Mouse (Mus musculus) neutrophil, adult 65 days (primary cell): Measurements from ENCODE around the gene Stk24. TPM values are rescaled to one million over a fixed set of nuclear protein-coding genes. Genes with fewer than 3 reads are reported as not detected.

ENCODE experiments used
- total RNA-seq: library from RNA; stranded (reverse); gene quantifications from 2 replicates; pipeline ENCODE4 v1.2.4, GENCODE M21; 2023

Stk24 gene
- 186 and 211 TPM in 2 replicates for total RNA-seq

DNA sequence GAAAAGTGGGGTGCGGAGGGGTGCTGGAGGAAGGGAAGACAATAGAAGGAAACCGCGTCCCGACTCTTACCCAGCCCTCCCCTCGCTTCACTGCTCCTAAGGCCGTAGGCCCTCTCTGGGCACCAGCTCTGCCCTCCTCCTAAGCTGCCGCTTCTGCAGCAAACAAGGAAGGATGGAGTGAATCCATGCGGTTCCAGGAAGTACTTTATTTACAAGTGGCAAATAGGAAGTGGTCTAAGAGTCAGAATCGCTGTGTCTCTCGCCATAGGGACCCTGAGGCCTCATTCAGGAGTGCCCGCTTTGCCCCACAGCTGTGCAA, at the start of gene Stk24:
Gene Stk24, minus strand, starts transcription at position 185 of the 319 bp plus-strand sequence.

Other genes with a start within 250 kb of the Stk24 start
- not detected in 2 replicates for gene Slc15a1, start 125.2 kb upstream of the Stk24 start, total RNA-seq